Mouse (Mus musculus) heart, postnatal 0 days (tissue): ENCODE data around the gene Commd1.

Experiments
- CTCF ChIP-seq: IDR thresholded peaks from 2 replicates; pipeline ENCODE4 v1.5.1; 2016; ENCODE audit warnings: antibody characterized with exemption, control low read depth, low read depth
- EP300 ChIP-seq: IDR thresholded peaks from 2 replicates; pipeline ENCODE4 v1.6.1; 2016; ENCODE audit warnings: antibody characterized with exemption, low read depth

DNA sequence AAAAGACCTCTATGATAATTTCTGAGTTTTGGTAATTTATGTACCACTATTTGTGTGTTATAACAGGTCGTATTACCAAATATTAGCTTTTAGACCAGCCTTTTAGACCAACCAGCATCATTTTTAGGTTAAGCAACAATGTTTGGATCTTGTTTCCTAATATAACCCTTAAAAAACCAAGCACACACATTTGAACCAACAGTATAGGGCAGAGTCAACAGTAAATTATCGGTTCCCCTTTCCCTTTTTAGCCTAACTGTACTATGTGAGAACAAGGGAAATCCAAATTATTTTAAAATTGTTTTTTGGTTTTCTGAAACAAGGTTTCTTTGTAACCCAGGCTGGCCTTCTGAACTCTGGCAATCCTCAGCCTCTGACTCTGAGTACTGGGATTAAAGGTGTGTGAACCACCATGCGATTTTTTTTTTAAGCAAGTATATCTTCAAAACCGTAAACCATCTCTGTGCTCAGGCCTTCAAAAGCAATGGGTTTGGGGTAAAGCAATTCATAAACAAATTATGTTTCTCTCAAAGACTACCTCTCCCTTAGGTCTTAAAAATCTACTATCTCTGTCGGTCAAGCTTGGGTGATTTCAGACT is 125.0 kb downstream of the Commd1 start:
- TF ChIP-seq EP300 (no peak), CTCF (no peak)
